Mouse (Mus musculus): ENCODE results near the gene Gm1043. TPM values are rescaled to one million over a fixed set of nuclear protein-coding genes. Genes with fewer than 3 reads are reported as not detected.
A peak's percentile ranks its signal among the peaks of the same experiment; 100 is the strongest.

The Gm1043 gene
- polyA plus RNA-seq, 1 experiment from 2014 or later = 0.03 TPM

GRCm38 (mm10) chr5:37109280-37109849, 24.2 kb downstream of the Gm1043 start:
- no peak for ATAC-seq (ENCODE audit: low read depth)
- WGBS = 38% methylated on average over 6 of the region's 6 CpGs

GRCm38 (mm10) chr5:37112389-37112788, 27.2 kb downstream of the Gm1043 start:
- no peak; the same call in 1 of the 2 replicates for ATAC-seq (ENCODE audit: low read depth)
- Histone ChIP-seq H3K27ac (replicated peaks; ENCODE audit: low read depth, low read length) (no peak overlapping the region), H3K9me3 (ENCODE audit: control insufficient read depth, low read length) (no peaks in the 10 kb centered on the region), H3K4me2 (ENCODE audit: low read depth, low read length) (no peak overlapping the region), H3K4me3 (ENCODE audit: low read depth, low read length) (no peak overlapping the region), H3K9ac (ENCODE audit: low read depth, low read length) (no peak overlapping the region), H3K36me3 (ENCODE audit: control insufficient read depth, insufficient read depth, low read length) (no peaks in the 10 kb centered on the region), H3K4me1 (ENCODE audit: control insufficient read depth, insufficient read depth, low read length) (no peaks in the 10 kb centered on the region), H3K27me3 (replicated peaks; ENCODE audit: control insufficient read depth, insufficient read depth, low read length) (no peaks in the 10 kb centered on the region)
- DNase-seq (ENCODE audit: low spot score) = no peak
- 59% methylated on average over 7 of the region's 7 CpGs for WGBS

More at GRCm38 (mm10) chr5:37109280-37109849, 24.2 kb downstream of the Gm1043 start:
- no peaks in the 10 kb centered on the region for H3K27me3 ChIP-seq (replicated peaks; ENCODE audit: control insufficient read depth, insufficient read depth, low read length)
- no peak overlapping the region for H3K9ac ChIP-seq (ENCODE audit: low read depth, low read length)
- no peaks in the 10 kb centered on the region for H3K4me1 ChIP-seq (ENCODE audit: control insufficient read depth, insufficient read depth, low read length)
- H3K36me3 ChIP-seq (ENCODE audit: control insufficient read depth, insufficient read depth, low read length) = no peaks in the 10 kb centered on the region
- H3K9me3 ChIP-seq (ENCODE audit: control insufficient read depth, low read length) = no peaks in the 10 kb centered on the region
- no peak overlapping the region for H3K27ac ChIP-seq (replicated peaks; ENCODE audit: low read depth, low read length)
- DNase-seq (ENCODE audit: low spot score) = no peak
- H3K4me3 ChIP-seq (ENCODE audit: low read depth, low read length) = no peak overlapping the region
- no peak overlapping the region for H3K4me2 ChIP-seq (ENCODE audit: low read depth, low read length)

GRCm38 (mm10) chr5:37117126-37117525, 32.0 kb downstream of the Gm1043 start:
- H3K4me3 ChIP-seq (ENCODE audit: low read depth, low read length) = no peak overlapping the region
- no peak overlapping the region for H3K4me2 ChIP-seq (ENCODE audit: low read depth, low read length)
- no peak overlapping the region for H3K9ac ChIP-seq (ENCODE audit: low read depth, low read length)
- WGBS = 58% methylated on average over 9 of the region's 9 CpGs
- H3K9me3 ChIP-seq (ENCODE audit: control insufficient read depth, low read length) = no peaks in the 10 kb centered on the region
- no peak overlapping the region for H3K27ac ChIP-seq (replicated peaks; ENCODE audit: low read depth, low read length)
- no peak for DNase-seq (ENCODE audit: low spot score)
- ATAC-seq (ENCODE audit: low read depth) = no peak
- H3K4me1 ChIP-seq (ENCODE audit: control insufficient read depth, insufficient read depth, low read length) = no peaks in the 10 kb centered on the region
- H3K36me3 ChIP-seq (ENCODE audit: control insufficient read depth, insufficient read depth, low read length) = no peaks in the 10 kb centered on the region
- H3K27me3 ChIP-seq (replicated peaks; ENCODE audit: control insufficient read depth, insufficient read depth, low read length) = no peaks in the 10 kb centered on the region

GRCm38 (mm10) chr5:37118242-37118641, 33.1 kb downstream of the Gm1043 start:
- WGBS = 40% methylated on average over 4 of the region's 4 CpGs
- Histone ChIP-seq H3K9ac (ENCODE audit: low read depth, low read length) (no peak overlapping the region), H3K27me3 (replicated peaks; ENCODE audit: control insufficient read depth, insufficient read depth, low read length) (no peaks in the 10 kb centered on the region), H3K9me3 (ENCODE audit: control insufficient read depth, low read length) (no peaks in the 10 kb centered on the region), H3K4me1 (ENCODE audit: control insufficient read depth, insufficient read depth, low read length) (no peaks in the 10 kb centered on the region), H3K4me2 (ENCODE audit: low read depth, low read length) (no peak overlapping the region), H3K4me3 (ENCODE audit: low read depth, low read length) (no peak overlapping the region), H3K27ac (replicated peaks; ENCODE audit: low read depth, low read length) (no peak overlapping the region), H3K36me3 (ENCODE audit: control insufficient read depth, insufficient read depth, low read length) (no peaks in the 10 kb centered on the region)
- DNase-seq (ENCODE audit: low spot score) (peak; percentile 38), ATAC-seq (ENCODE audit: low read depth) (no peak)

DNA sequence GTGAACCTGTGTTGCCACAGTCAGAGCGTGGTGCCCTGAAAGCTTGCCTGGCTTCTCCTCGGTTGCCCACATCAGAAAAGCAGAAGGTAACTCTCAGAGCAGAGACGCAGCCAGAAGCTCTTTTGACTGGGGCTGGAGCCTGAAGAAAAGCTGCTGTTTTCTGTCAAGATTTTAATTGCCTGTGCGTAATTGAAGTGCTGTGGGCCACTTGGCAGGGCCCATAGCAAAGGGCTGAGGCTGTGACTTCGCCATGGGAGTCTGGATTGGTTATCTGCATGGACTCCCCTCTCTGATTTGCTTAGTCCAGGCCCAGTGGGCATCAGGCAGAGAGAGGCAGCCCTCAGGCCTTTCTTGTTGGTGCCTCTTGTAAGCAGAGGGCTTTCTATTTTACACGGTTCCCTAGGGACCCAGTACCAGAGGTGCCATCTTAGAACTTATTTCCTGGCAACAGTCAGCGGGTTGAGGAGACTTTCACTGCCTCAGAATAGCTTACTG, 36.1 kb downstream of the Gm1043 start:
- Histone ChIP-seq H3K4me2 (ENCODE audit: low read depth, low read length) (no peak overlapping the region), H3K27ac (replicated peaks; ENCODE audit: low read depth, low read length) (no peak overlapping the region), H3K9me3 (ENCODE audit: control insufficient read depth, low read length) (no peaks in the 10 kb centered on the region), H3K9ac (ENCODE audit: low read depth, low read length) (no peak overlapping the region), H3K4me1 (ENCODE audit: control insufficient read depth, insufficient read depth, low read length) (no peaks in the 10 kb centered on the region), H3K4me3 (ENCODE audit: low read depth, low read length) (no peak overlapping the region), H3K27me3 (replicated peaks; ENCODE audit: control insufficient read depth, insufficient read depth, low read length) (no peaks in the 10 kb centered on the region), H3K36me3 (ENCODE audit: control insufficient read depth, insufficient read depth, low read length) (no peaks in the 10 kb centered on the region)
- ATAC-seq (ENCODE audit: low read depth) (no peak), DNase-seq (ENCODE audit: low spot score) (no peak)
- WGBS = 70% methylated on average over 7 of the region's 7 CpGs

GRCm38 (mm10) chr5:37131841-37132240, 46.7 kb downstream of the Gm1043 start:
- DNase-seq (ENCODE audit: low spot score) (peak; percentile 67), ATAC-seq (ENCODE audit: low read depth) (no peak)
- H3K4me2 ChIP-seq (ENCODE audit: low read depth, low read length) = no peak overlapping the region

DNA sequence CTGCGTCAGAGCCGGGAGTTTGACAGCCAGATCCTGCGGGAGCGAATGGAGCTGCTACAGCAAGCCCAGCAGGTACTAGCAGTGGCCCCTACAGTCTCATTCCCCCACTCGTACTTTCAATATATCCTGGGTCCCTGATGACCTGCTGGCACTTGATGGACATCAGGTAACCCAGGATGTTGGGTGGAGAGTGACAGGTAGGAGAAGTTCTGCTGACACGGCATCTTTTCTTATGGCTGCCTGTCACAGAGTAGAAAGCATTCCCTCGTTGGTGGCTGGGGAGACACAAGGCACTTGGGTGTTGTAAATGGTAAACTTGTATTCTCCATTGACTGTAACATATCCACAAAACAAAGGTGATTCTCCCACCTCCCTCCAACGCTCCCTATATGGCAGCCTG, 56.6 kb downstream of the Gm1043 start:
- WGBS = 66% methylated on average over 8 of the region's 8 CpGs
- Histone ChIP-seq H3K9me3 (ENCODE audit: control insufficient read depth, low read length) (no peaks in the 10 kb centered on the region), H3K9ac (ENCODE audit: low read depth, low read length) (no peak overlapping the region), H3K4me1 (ENCODE audit: control insufficient read depth, insufficient read depth, low read length) (no peaks in the 10 kb centered on the region), H3K4me2 (ENCODE audit: low read depth, low read length) (no peak overlapping the region), H3K4me3 (ENCODE audit: low read depth, low read length) (no peak overlapping the region), H3K36me3 (ENCODE audit: control insufficient read depth, insufficient read depth, low read length) (no peaks in the 10 kb centered on the region), H3K27ac (replicated peaks; ENCODE audit: low read depth, low read length) (no peak overlapping the region), H3K27me3 (replicated peaks; ENCODE audit: control insufficient read depth, insufficient read depth, low read length) (no peaks in the 10 kb centered on the region)
- DNase-seq (ENCODE audit: low spot score) = no peak
- no peak for ATAC-seq (ENCODE audit: low read depth)

More at GRCm38 (mm10) chr5:37131841-37132240, 46.7 kb downstream of the Gm1043 start:
- Histone ChIP-seq H3K4me3 (ENCODE audit: low read depth, low read length) (no peak overlapping the region), H3K27me3 (replicated peaks; ENCODE audit: control insufficient read depth, insufficient read depth, low read length) (no peaks in the 10 kb centered on the region), H3K27ac (replicated peaks; ENCODE audit: low read depth, low read length) (no peak overlapping the region), H3K9me3 (ENCODE audit: control insufficient read depth, low read length) (no peaks in the 10 kb centered on the region), H3K36me3 (ENCODE audit: control insufficient read depth, insufficient read depth, low read length) (no peaks in the 10 kb centered on the region), H3K4me1 (ENCODE audit: control insufficient read depth, insufficient read depth, low read length) (no peaks in the 10 kb centered on the region), H3K9ac (ENCODE audit: low read depth, low read length) (no peak overlapping the region)
- 49% methylated on average over 4 of the region's 4 CpGs for WGBS

DNA sequence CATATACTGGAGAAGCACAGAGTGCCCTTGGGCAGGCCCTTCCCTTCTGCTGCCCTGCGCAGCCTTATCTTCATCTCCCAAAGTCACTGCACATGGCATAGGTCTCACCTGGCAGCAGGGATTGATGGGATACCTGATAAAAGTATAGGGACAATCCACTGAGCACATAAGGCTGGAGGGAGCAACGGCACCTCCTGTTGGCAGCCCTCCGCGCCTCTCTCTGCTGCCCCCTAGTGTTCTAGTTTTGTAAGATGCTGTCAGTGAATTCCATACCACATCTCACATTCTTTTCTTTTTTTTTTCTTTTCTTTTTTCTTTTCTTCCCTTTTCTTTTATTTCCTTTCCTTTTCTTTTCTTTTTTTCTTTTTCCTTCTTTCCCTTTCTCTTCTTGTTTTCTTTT, 62.4 kb downstream of the Gm1043 start:
- Histone ChIP-seq H3K4me3 (ENCODE audit: low read depth, low read length) (no peak overlapping the region), H3K4me2 (ENCODE audit: low read depth, low read length) (no peak overlapping the region), H3K27ac (replicated peaks; ENCODE audit: low read depth, low read length) (no peak overlapping the region), H3K4me1 (ENCODE audit: control insufficient read depth, insufficient read depth, low read length) (no peaks in the 10 kb centered on the region), H3K9me3 (ENCODE audit: control insufficient read depth, low read length) (no peaks in the 10 kb centered on the region), H3K36me3 (ENCODE audit: control insufficient read depth, insufficient read depth, low read length) (no peaks in the 10 kb centered on the region), H3K9ac (ENCODE audit: low read depth, low read length) (no peak overlapping the region), H3K27me3 (replicated peaks; ENCODE audit: control insufficient read depth, insufficient read depth, low read length) (no peaks in the 10 kb centered on the region; the same call in 1 of the 2 replicates)
- ATAC-seq (ENCODE audit: low read depth) (no peak), DNase-seq (ENCODE audit: low spot score) (peak; percentile 14)
- 9% methylated on average over 4 of the region's 4 CpGs for WGBS

DNA sequence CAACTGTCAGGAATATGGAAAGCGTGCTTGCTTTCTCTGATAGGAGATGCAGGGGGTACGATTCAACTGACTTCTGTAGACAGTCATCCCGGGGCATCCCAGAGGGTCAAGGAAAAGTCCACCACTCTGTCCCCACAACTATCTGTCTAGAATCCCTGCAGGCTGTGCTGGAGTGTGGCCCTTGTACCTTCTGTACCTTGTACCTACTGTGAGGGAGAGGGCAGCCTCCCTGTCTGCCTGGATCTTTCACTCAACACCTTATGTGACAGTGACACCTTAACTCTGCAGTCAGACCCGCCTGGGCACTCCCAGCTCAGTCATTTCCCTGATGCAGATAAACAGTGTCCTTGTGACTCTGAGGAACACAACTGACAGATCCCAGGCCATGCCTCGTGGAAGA, 65.5 kb downstream of the Gm1043 start:
- 65% methylated on average over 5 of the region's 5 CpGs for WGBS
- no peak for ATAC-seq (ENCODE audit: low read depth)
- H3K4me2 ChIP-seq (ENCODE audit: low read depth, low read length) = no peak overlapping the region
- no peaks in the 10 kb centered on the region for H3K9me3 ChIP-seq (ENCODE audit: control insufficient read depth, low read length)
- H3K9ac ChIP-seq (ENCODE audit: low read depth, low read length) = no peak overlapping the region
- no peak overlapping the region for H3K4me3 ChIP-seq (ENCODE audit: low read depth, low read length)
- no peak for DNase-seq (ENCODE audit: low spot score)
- H3K36me3 ChIP-seq (ENCODE audit: control insufficient read depth, insufficient read depth, low read length) = no peaks in the 10 kb centered on the region
- no peak overlapping the region for H3K27ac ChIP-seq (replicated peaks; ENCODE audit: low read depth, low read length)
- H3K4me1 ChIP-seq (ENCODE audit: control insufficient read depth, insufficient read depth, low read length) = no peaks in the 10 kb centered on the region
- H3K27me3 ChIP-seq (replicated peaks; ENCODE audit: control insufficient read depth, insufficient read depth, low read length) = no peaks in the 10 kb centered on the region; the same call in 1 of the 2 replicates
